Mouse (Mus musculus) midbrain, embryonic 16.5 days (tissue): ENCODE measurements at regions not wholly inside any gene's neighbourhood (a gene's known extent, or its start where the extent isn't known, plus 50 kb on each side); places are given as distances from the start of the nearest gene placed in this dataset.

Experiments used
- ATAC-seq: fragments of 200-750 bp; cut with Nextera tagmentation; 2 replicates; pipeline ENCODE4 v1.8.0; 2017; ENCODE audit warnings: moderate TSS enrichment
- H3K27ac ChIP-seq: fragments of 300-500 bp; sonication (generic); 2 replicates; pipeline ENCODE4 v1.5.1; 2014; ENCODE audit warnings: mild to moderate bottlenecking, low read length, mixed read lengths
- H3K27me3 ChIP-seq: fragments of 300-500 bp; sonication (generic); 2 replicates; pipeline ENCODE4 v1.6.1; 2014; ENCODE audit warnings: low read depth, low read length, mixed read lengths; ENCODE audit not compliant: control insufficient read depth, insufficient read depth
- H3K36me3 ChIP-seq: fragments of 300-500 bp; sonication (generic); 2 replicates; pipeline ENCODE4 v1.6.1; 2014; ENCODE audit warnings: mild to moderate bottlenecking, low read length, moderate library complexity, mixed read lengths; ENCODE audit not compliant: control insufficient read depth, insufficient read depth
- H3K4me1 ChIP-seq: fragments of 300-500 bp; sonication (generic); 2 replicates; pipeline ENCODE4 v1.6.1; 2014; ENCODE audit warnings: mild to moderate bottlenecking, low read length, mixed read lengths; ENCODE audit not compliant: control insufficient read depth, insufficient read depth
- H3K4me2 ChIP-seq: fragments of 300-500 bp; sonication (generic); 2 replicates; pipeline ENCODE4 v1.6.1; 2014; ENCODE audit warnings: mild to moderate bottlenecking, low read length, mixed read lengths
- H3K4me3 ChIP-seq: fragments of 300-500 bp; sonication (generic); 2 replicates; pipeline ENCODE4 v1.5.1; 2014; ENCODE audit warnings: low read depth, mild to moderate bottlenecking, low read length, moderate library complexity, mixed read lengths
- H3K9ac ChIP-seq: fragments of 300-500 bp; sonication (generic); 2 replicates; pipeline ENCODE4 v1.6.1; 2014; ENCODE audit warnings: low read depth, low read length, mixed read lengths
- H3K9me3 ChIP-seq: fragments of 300-500 bp; sonication (generic); replicated peaks from 2 replicates; pipeline ENCODE4 v1.6.1; 2014; ENCODE audit warnings: mild to moderate bottlenecking, low read length, mixed read lengths; ENCODE audit not compliant: control insufficient read depth, poor library complexity, severe bottlenecking
- WGBS: fragments of 180-500 bp; shearing (Covaris S2); extraction: QIAGEN DNeasy Blood & Tissue Kit; methylation state at CpG from one replicate; pipeline ENCODE4 v1.1.7; 2014; 5-methylcytosine and 5-hydroxymethylcytosine counted together

- Histone ChIP-seq H3K4me1 (no peaks in the 10 kb centered on the region), H3K4me2 (no peak overlapping the region), H3K4me3 (no peak overlapping the region), H3K9ac (no peak overlapping the region), H3K9me3 (no peaks in the 10 kb centered on the region), H3K36me3 (no peaks in the 10 kb centered on the region), H3K27me3 (no peaks in the 10 kb centered on the region), H3K27ac (no peak overlapping the region)
- no peak for ATAC-seq
- 87% methylated on average over 10 of the region's 10 CpGs for WGBS
Measured at GRCm38 (mm10) chr19:54277368-54277767, 233.4 kb downstream of the Adra2a start.

- no peaks in the 10 kb centered on the region for H3K9me3 ChIP-seq
- no peak overlapping the region for H3K4me2 ChIP-seq
- H3K9ac ChIP-seq, result no peak overlapping the region
- no peak for ATAC-seq
- no peaks in the 10 kb centered on the region for H3K4me1 ChIP-seq
- no peak overlapping the region for H3K4me3 ChIP-seq
- H3K27ac ChIP-seq, result no peak overlapping the region
- H3K27me3 ChIP-seq, result no peaks in the 10 kb centered on the region
- H3K36me3 ChIP-seq, result no peaks in the 10 kb centered on the region
Measured at GRCm38 (mm10) chr19:54285481-54285880, 241.5 kb downstream of the Adra2a start.

GRCm38 (mm10) chr19:54297663-54298388, 253.9 kb downstream of the Adra2a start:
- no peak for ATAC-seq
- H3K4me1 ChIP-seq, result no peaks in the 10 kb centered on the region
- 79% methylated on average over 10 of the region's 10 CpGs for WGBS
- no peaks in the 10 kb centered on the region for H3K27me3 ChIP-seq
- no peak overlapping the region for H3K9ac ChIP-seq
- H3K4me3 ChIP-seq, result no peak overlapping the region
- H3K9me3 ChIP-seq, result no peaks in the 10 kb centered on the region
- H3K4me2 ChIP-seq, result no peak overlapping the region
- no peaks in the 10 kb centered on the region for H3K36me3 ChIP-seq
- no peak overlapping the region for H3K27ac ChIP-seq

- ATAC-seq, result no peak
- no peak overlapping the region for H3K9ac ChIP-seq
- no peaks in the 10 kb centered on the region for H3K9me3 ChIP-seq
- H3K36me3 ChIP-seq, result no peaks in the 10 kb centered on the region
- no peak overlapping the region for H3K4me2 ChIP-seq
- H3K4me3 ChIP-seq, result no peak overlapping the region
- H3K27me3 ChIP-seq, result no peaks in the 10 kb centered on the region
- H3K4me1 ChIP-seq, result no peaks in the 10 kb centered on the region
- H3K27ac ChIP-seq, result no peak overlapping the region
- WGBS, result 86% methylated on average over 6 of the region's 6 CpGs
Measured at GRCm38 (mm10) chr19:54311289-54311688, 267.3 kb downstream of the Adra2a start.

GRCm38 (mm10) chr19:54311723-54312122, 267.8 kb downstream of the Adra2a start:
- no peak for ATAC-seq
- H3K4me3 ChIP-seq, result no peak overlapping the region
- no peaks in the 10 kb centered on the region for H3K27me3 ChIP-seq
- no peaks in the 10 kb centered on the region for H3K36me3 ChIP-seq
- no peak overlapping the region for H3K9ac ChIP-seq
- H3K27ac ChIP-seq, result no peak overlapping the region
- no peak overlapping the region for H3K4me2 ChIP-seq
- no peaks in the 10 kb centered on the region for H3K9me3 ChIP-seq
- WGBS, result 88% methylated on average over 1 of the region's 1 CpGs
- no peaks in the 10 kb centered on the region for H3K4me1 ChIP-seq

GRCm38 (mm10) chr19:54323276-54323675, 279.3 kb downstream of the Adra2a start:
- no peak overlapping the region for H3K4me3 ChIP-seq
- H3K27me3 ChIP-seq, result no peaks in the 10 kb centered on the region
- no peak overlapping the region for H3K4me2 ChIP-seq
- H3K9me3 ChIP-seq, result no peaks in the 10 kb centered on the region
- 68% methylated on average over 5 of the region's 5 CpGs for WGBS
- no peaks in the 10 kb centered on the region for H3K36me3 ChIP-seq
- no peak overlapping the region for H3K27ac ChIP-seq
- H3K9ac ChIP-seq, result no peak overlapping the region
- H3K4me1 ChIP-seq, result no peaks in the 10 kb centered on the region
- ATAC-seq, result no peak

- Histone ChIP-seq H3K27ac (no peak overlapping the region), H3K27me3 (no peaks in the 10 kb centered on the region), H3K4me3 (no peak overlapping the region), H3K4me1 (no peaks in the 10 kb centered on the region), H3K4me2 (no peak overlapping the region), H3K9me3 (peaks cover 3% of the 10 kb centered on the region; the same call in 1 of the 2 replicates), H3K36me3 (no peaks in the 10 kb centered on the region), H3K9ac (no peak overlapping the region)
- no peak for ATAC-seq
- 65% methylated on average over 4 of the region's 4 CpGs for WGBS
Measured at GRCm38 (mm10) chr19:54324991-54325390, 281.0 kb downstream of the Adra2a start.

GRCm38 (mm10) chr19:54332140-54332539, 288.2 kb downstream of the Adra2a start:
- Histone ChIP-seq H3K4me3 (no peak overlapping the region), H3K9ac (no peak overlapping the region), H3K27me3 (no peaks in the 10 kb centered on the region), H3K36me3 (no peaks in the 10 kb centered on the region), H3K4me1 (no peaks in the 10 kb centered on the region), H3K9me3 (peaks cover 3% of the 10 kb centered on the region; the same call in 1 of the 2 replicates), H3K4me2 (no peak overlapping the region), H3K27ac (no peak overlapping the region)
- ATAC-seq, result no peak
- 85% methylated on average over 1 of the region's 1 CpGs for WGBS

GRCm38 (mm10) chr19:54340778-54341291, 296.9 kb downstream of the Adra2a start:
- Histone ChIP-seq H3K36me3 (no peaks in the 10 kb centered on the region), H3K27ac (no peak overlapping the region), H3K4me3 (no peak overlapping the region), H3K9me3 (no peaks in the 10 kb centered on the region), H3K4me2 (no peak overlapping the region), H3K27me3 (no peaks in the 10 kb centered on the region), H3K9ac (no peak overlapping the region), H3K4me1 (no peaks in the 10 kb centered on the region)
- no peak for ATAC-seq
- WGBS, result 94% methylated on average over 2 of the region's 2 CpGs
